Mouse (Mus musculus) retina, postnatal 7 days (tissue): ENCODE data around the gene Zkscan6.
A peak's percentile ranks its signal among the peaks of the same experiment; 100 is the strongest.

ENCODE experiments used
- DNase-seq: peaks from one replicate; pipeline ENCODE4 v3.0.0-alpha.2; 2012; ENCODE audit warnings: low read depth, low spot score

Zkscan6 gene

GRCm38 (mm10) chr11:65812088-65812487, 5.1 kb downstream of the Zkscan6 start:
- DNase-seq: no peak

GRCm38 (mm10) chr11:65814381-65814780, 7.4 kb downstream of the Zkscan6 start:
- DNase-seq: no peak

- DNase-seq: no peak
These were observed 9.3 kb downstream of the Zkscan6 start for GRCm38 (mm10) chr11:65816237-65816636.

- no peak for DNase-seq
These were observed 11.2 kb downstream of the Zkscan6 start for GRCm38 (mm10) chr11:65818193-65818592.

GRCm38 (mm10) chr11:65820280-65820679, 13.3 kb downstream of the Zkscan6 start:
- no peak for DNase-seq

GRCm38 (mm10) chr11:65820877-65821276, 13.9 kb downstream of the Zkscan6 start:
- peak; percentile 57 for DNase-seq

- no peak for DNase-seq
These were observed 17.6 kb downstream of the Zkscan6 start for GRCm38 (mm10) chr11:65824556-65824955.

GRCm38 (mm10) chr11:65838999-65839398, 32.0 kb downstream of the Zkscan6 start:
- no peak for DNase-seq

GRCm38 (mm10) chr11:65846446-65846845, 39.5 kb downstream of the Zkscan6 start:
- no peak for DNase-seq

GRCm38 (mm10) chr11:65852066-65852465, 45.1 kb downstream of the Zkscan6 start:
- DNase-seq: no peak

- DNase-seq: no peak
These were observed 54.5 kb downstream of the Zkscan6 start for GRCm38 (mm10) chr11:65861476-65861875.

- DNase-seq: no peak
These were observed 70.3 kb downstream of the Zkscan6 start for GRCm38 (mm10) chr11:65877146-65877775.
